Mouse (Mus musculus) intestine, embryonic 16.5 days (tissue): ENCODE measurements around the gene Anapc2. TPM values are rescaled to one million over a fixed set of nuclear protein-coding genes. Genes with fewer than 3 reads are reported as not detected.

ENCODE experiments used
- ATAC-seq: fragments of 200-750 bp; cut with Nextera tagmentation; 2 replicates; pipeline ENCODE4 v1.8.0; 2017; ENCODE audit warnings: moderate TSS enrichment, moderate library complexity
- H3K27ac ChIP-seq: fragments of 300-500 bp; sonication (generic); 2 replicates; pipeline ENCODE4 v1.5.1; 2014; ENCODE audit warnings: mild to moderate bottlenecking, low read length
- H3K27me3 ChIP-seq: fragments of 300-500 bp; sonication (generic); replicated peaks from 2 replicates; pipeline ENCODE4 v1.6.1; 2014; ENCODE audit warnings: low read length, control low read depth, mixed read lengths; ENCODE audit not compliant: control insufficient read depth, insufficient read depth
- H3K36me3 ChIP-seq: fragments of 300-500 bp; sonication (generic); 2 replicates; pipeline ENCODE4 v1.6.1; 2014; ENCODE audit warnings: low read length, control low read depth; ENCODE audit not compliant: control insufficient read depth, insufficient read depth
- H3K4me1 ChIP-seq: fragments of 300-500 bp; sonication (generic); 2 replicates; pipeline ENCODE4 v1.6.1; 2014; ENCODE audit warnings: low read length, control low read depth, mixed read lengths; ENCODE audit not compliant: control insufficient read depth, insufficient read depth
- H3K4me2 ChIP-seq: fragments of 300-500 bp; sonication (generic); 2 replicates; pipeline ENCODE4 v1.6.1; 2014; ENCODE audit warnings: low read depth, low read length, control low read depth
- H3K4me3 ChIP-seq: fragments of 300-500 bp; sonication (generic); 2 replicates; pipeline ENCODE4 v1.5.1; 2014; ENCODE audit warnings: mild to moderate bottlenecking, low read length
- H3K9ac ChIP-seq: fragments of 300-500 bp; sonication (generic); 2 replicates; pipeline ENCODE4 v1.6.1; 2014; ENCODE audit warnings: low read depth, low read length
- H3K9me3 ChIP-seq: fragments of 300-500 bp; sonication (generic); 2 replicates; pipeline ENCODE4 v1.6.1; 2016; ENCODE audit warnings: low read length, control low read depth; ENCODE audit not compliant: control insufficient read depth
- whole genome bisulfite sequencing: fragments of 180-500 bp; shearing (Covaris S2); extraction: QIAGEN DNeasy Blood & Tissue Kit; methylation state at CpG from one replicate; pipeline ENCODE4 v1.1.7; 2014; 5-methylcytosine and 5-hydroxymethylcytosine counted together
- polyA plus RNA-seq: library from polyadenylated mRNA; unstranded; fragments of >200 nt; fragmentation: Nextera tagmentation; extraction: Ambion mirVana; gene quantifications from 2 replicates; pipeline ENCODE4 v1.2.1, GENCODE M21; 2015

Gene Anapc2
- polyA plus RNA-seq, 1 experiment from 2014 or later, result 97.3 TPM

- Histone ChIP-seq H3K4me2 (peak overlapping the region; percentile 44), H3K27ac (peak overlapping the region; percentile 78), H3K4me1 (peaks cover 30% of the 10 kb centered on the region), H3K27me3 (no peaks in the 10 kb centered on the region), H3K9me3 (no peaks in the 10 kb centered on the region), H3K4me3 (peak overlapping the region; percentile 7; the same call in 1 of the 2 replicates), H3K36me3 (no peaks in the 10 kb centered on the region), H3K9ac (peak overlapping the region; percentile 61; the same call in 1 of the 2 replicates)
- no peak for ATAC-seq
- 76% methylated on average over 6 of the region's 6 CpGs for WGBS
Measured at GRCm38 (mm10) chr2:25228995-25229530, 43.2 kb upstream of the Anapc2 start.

DNA sequence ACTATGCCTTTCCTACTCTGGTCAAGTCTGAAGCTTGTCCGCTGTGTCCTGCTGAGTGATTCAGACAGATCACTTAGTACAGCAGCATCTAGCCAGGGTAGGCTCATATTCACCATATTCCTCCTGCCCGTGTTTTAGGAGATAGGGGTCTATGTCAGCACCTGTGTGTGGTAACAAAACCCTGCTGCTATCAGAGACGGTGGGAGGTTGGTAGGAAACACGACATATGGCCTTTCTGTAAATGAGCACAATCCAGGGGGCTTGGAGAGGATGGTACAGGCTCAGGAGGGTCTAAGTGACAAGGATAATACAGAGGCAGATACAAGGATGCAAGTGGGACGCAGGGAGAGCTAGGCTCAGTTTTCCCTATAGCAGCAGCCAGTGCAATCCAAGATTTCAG is 42.7 kb upstream of the Anapc2 start:
- Histone ChIP-seq H3K4me3 (no peak overlapping the region), H3K4me2 (no peak overlapping the region), H3K36me3 (no peaks in the 10 kb centered on the region), H3K4me1 (peaks cover 30% of the 10 kb centered on the region), H3K27me3 (no peaks in the 10 kb centered on the region), H3K9ac (no peak overlapping the region), H3K27ac (no peak overlapping the region), H3K9me3 (no peaks in the 10 kb centered on the region)
- no peak for ATAC-seq
- 84% methylated on average over 5 of the region's 5 CpGs for WGBS

DNA sequence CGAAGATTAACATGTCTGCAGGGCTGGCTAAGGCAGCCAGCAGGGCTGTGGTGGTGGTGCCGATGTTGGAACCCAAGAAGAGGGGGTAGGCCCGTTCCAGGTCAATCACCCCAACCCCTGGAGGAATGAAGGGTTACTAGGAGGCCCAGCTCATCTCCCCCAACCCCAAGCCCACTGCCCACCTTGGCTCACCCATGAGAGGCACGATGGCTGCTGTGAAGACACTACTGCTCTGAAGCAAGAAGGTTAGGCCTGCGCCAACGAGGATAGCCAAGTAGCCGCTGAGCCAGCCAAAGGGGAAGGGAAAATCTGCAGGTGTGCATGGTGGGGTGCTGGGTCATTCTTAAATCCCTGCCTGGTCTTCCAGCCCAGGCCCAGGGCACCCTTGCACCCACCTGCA is 41.7 kb upstream of the Anapc2 start:
- Histone ChIP-seq H3K9me3 (no peaks in the 10 kb centered on the region), H3K4me1 (peaks cover 31% of the 10 kb centered on the region), H3K4me2 (no peak overlapping the region), H3K36me3 (no peaks in the 10 kb centered on the region), H3K27ac (no peak overlapping the region), H3K9ac (no peak overlapping the region), H3K4me3 (no peak overlapping the region), H3K27me3 (no peaks in the 10 kb centered on the region)
- ATAC-seq, result no peak
- WGBS, result 79% methylated on average over 7 of the region's 7 CpGs

GRCm38 (mm10) chr2:25231038-25231437 is 41.2 kb upstream of the Anapc2 start:
- H3K9ac ChIP-seq, result no peak overlapping the region
- no peak overlapping the region for H3K4me2 ChIP-seq
- no peak overlapping the region for H3K27ac ChIP-seq
- WGBS, result 58% methylated on average over 12 of the region's 12 CpGs
- H3K4me3 ChIP-seq, result no peak overlapping the region
- no peaks in the 10 kb centered on the region for H3K27me3 ChIP-seq
- H3K4me1 ChIP-seq, result peaks cover 32% of the 10 kb centered on the region
- H3K36me3 ChIP-seq, result no peaks in the 10 kb centered on the region
- no peaks in the 10 kb centered on the region for H3K9me3 ChIP-seq
- ATAC-seq, result no peak

- Histone ChIP-seq H3K9ac (peak overlapping the region; percentile 0), H3K27me3 (no peaks in the 10 kb centered on the region), H3K36me3 (no peaks in the 10 kb centered on the region), H3K4me3 (no peak overlapping the region), H3K4me2 (0 out of 2 replicates have a peak overlapping the region, but pooled peaks have one; percentile 38), H3K9me3 (no peaks in the 10 kb centered on the region), H3K4me1 (peaks cover 45% of the 10 kb centered on the region), H3K27ac (peak overlapping the region; percentile 90)
- ATAC-seq, result no peak
- WGBS, result 78% methylated on average over 4 of the region's 4 CpGs
Measured at GRCm38 (mm10) chr2:25233421-25233820, 38.9 kb upstream of the Anapc2 start.

DNA sequence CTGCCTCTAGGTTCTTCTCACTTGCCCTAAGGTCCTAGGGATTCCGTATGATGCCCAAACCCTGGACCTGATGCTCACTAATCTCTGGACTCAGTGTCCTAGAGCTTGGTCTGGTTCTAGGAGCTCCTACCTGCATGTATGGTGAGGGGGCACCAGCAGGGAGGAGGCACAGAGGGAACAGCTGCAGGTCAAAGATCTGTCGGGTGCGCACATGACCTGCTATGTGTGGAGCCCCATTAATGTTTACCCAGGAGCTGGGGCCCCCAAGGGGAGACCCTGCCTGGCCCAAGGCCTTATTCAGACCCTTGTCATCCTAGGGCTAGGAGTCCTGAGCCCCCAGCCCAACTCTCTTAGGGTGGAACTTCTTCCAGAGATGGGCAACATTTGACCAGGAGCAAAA is 38.2 kb upstream of the Anapc2 start, which contains the start of gene Slc34a3:
Gene Slc34a3 (minus strand): TSS at position 315 of the 400 bp plus-strand sequence.
- peak within 1 kb of the TSS; percentile 90 for H3K27ac ChIP-seq
- H3K9ac ChIP-seq, result peak within 1 kb of the TSS; percentile 55
- H3K36me3 ChIP-seq, result no peaks in the 10 kb centered on the region
- WGBS, result 62% methylated on average over 3 of the region's 3 CpGs
- 0 out of 2 replicates have a peak within 1 kb of the TSS, but pooled peaks have one; percentile 14 for H3K4me3 ChIP-seq
- peak within 1 kb of the TSS; percentile 38 for H3K4me2 ChIP-seq
- no peaks in the 10 kb centered on the region for H3K27me3 ChIP-seq
- no peaks in the 10 kb centered on the region for H3K9me3 ChIP-seq
- ATAC-seq, result peak; percentile 73
- H3K4me1 ChIP-seq, result peaks cover 39% of the 10 kb centered on the region

GRCm38 (mm10) chr2:25234551-25235220 is 37.6 kb upstream of the Anapc2 start:
- H3K4me1 ChIP-seq, result peaks cover 37% of the 10 kb centered on the region
- 55% methylated on average over 5 of the region's 5 CpGs for WGBS

DNA sequence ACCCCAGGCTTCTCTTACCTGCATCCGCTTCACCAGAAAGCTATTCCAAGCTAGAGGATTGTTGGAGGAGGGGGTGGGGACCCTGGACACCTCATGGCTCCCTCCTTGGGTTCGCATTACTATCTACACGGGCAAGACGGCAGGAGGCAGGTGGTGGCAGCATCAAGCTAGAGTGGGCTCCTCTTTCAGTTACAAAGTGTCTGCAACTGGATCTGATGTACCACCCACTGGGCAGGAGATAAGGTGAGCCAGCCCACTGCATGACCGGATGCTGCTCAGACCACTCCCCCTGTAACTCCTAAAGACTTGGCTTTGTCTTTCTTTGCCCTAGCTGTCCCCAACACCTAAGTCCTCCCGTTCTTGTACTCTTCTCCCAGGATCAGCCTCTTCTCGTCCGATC is 35.7 kb upstream of the Anapc2 start, which contains the start of gene Rnf224:
Gene Rnf224 (minus strand): TSS at position 174 of the 400 bp plus-strand sequence.
- Histone ChIP-seq H3K27ac (peak within 1 kb of the TSS; percentile 90), H3K27me3 (no peaks in the 10 kb centered on the region), H3K36me3 (no peaks in the 10 kb centered on the region), H3K4me1 (peaks cover 52% of the 10 kb centered on the region), H3K9ac (0 out of 2 replicates have a peak within 1 kb of the TSS, but pooled peaks have one; percentile 19), H3K4me3 (no peak within 1 kb of the TSS), H3K4me2 (peak within 1 kb of the TSS; percentile 19; the same call in 1 of the 2 replicates), H3K9me3 (no peaks in the 10 kb centered on the region)
- WGBS, result 43% methylated on average over 8 of the region's 8 CpGs
- no peak for ATAC-seq

More at GRCm38 (mm10) chr2:25234551-25235220, 37.6 kb upstream of the Anapc2 start:
- Histone ChIP-seq H3K36me3 (no peaks in the 10 kb centered on the region), H3K9ac (peak overlapping the region; percentile 19; the same call in 1 of the 2 replicates), H3K9me3 (no peaks in the 10 kb centered on the region), H3K27ac (peak overlapping the region; percentile 90), H3K4me3 (0 out of 2 replicates have a peak overlapping the region, but pooled peaks have one; percentile 14), H3K27me3 (no peaks in the 10 kb centered on the region), H3K4me2 (peak overlapping the region; percentile 38)
- peak; percentile 77 for ATAC-seq

DNA sequence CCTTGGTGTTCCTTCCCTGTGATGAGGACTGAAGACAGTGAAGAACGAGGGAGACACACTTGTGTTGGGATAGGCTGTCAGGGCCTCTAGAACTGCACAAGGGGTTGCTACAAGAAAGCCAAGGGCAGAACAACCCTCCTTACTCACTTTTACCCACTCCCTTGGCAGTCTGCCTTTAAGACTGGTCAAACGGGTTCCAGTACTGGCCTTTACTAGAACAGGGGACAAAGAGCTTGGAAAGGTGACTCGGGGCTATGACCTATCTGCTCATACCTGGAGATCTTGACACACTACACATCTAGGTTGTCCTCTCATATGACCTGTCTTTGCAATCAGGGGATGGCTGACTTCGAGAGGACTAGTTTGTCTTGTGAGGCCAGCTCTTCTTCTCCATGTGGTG is 34.8 kb upstream of the Anapc2 start:
- 51% methylated on average over 4 of the region's 4 CpGs for WGBS
- H3K4me1 ChIP-seq, result peaks cover 59% of the 10 kb centered on the region
- no peak overlapping the region for H3K4me2 ChIP-seq
- H3K9ac ChIP-seq, result 0 out of 2 replicates have a peak overlapping the region, but pooled peaks have one; percentile 19
- no peaks in the 10 kb centered on the region for H3K9me3 ChIP-seq
- H3K4me3 ChIP-seq, result no peak overlapping the region
- H3K27ac ChIP-seq, result peak overlapping the region; percentile 40
- no peaks in the 10 kb centered on the region for H3K36me3 ChIP-seq
- no peaks in the 10 kb centered on the region for H3K27me3 ChIP-seq
- no peak for ATAC-seq
